Mouse (Mus musculus) CH12.LX (cell line): ENCODE results near the gene Kcnd3. TPM values are rescaled to one million over a fixed set of nuclear protein-coding genes. Genes with fewer than 3 reads are reported as not detected.

ENCODE experiments used
- DNase-seq: peaks from one replicate; pipeline ENCODE4 v3.0.0-alpha.2; 2013; ENCODE audit errors: extremely low read depth
- H3K27ac ChIP-seq: 2 replicates; pipeline ENCODE4 v1.5.1; 2012; ENCODE audit warnings: low read depth, mild to moderate bottlenecking, control low read depth, moderate library complexity; ENCODE audit not compliant: insufficient read depth
- H3K27me3 ChIP-seq: replicated peaks from 2 replicates; pipeline ENCODE3; 2012; ENCODE audit warnings: inconsistent platforms
- H3K36me3 ChIP-seq, 2 experiments: replicated peaks in 1 of 2; 2 replicates each; pipeline versions ENCODE3 to v1.6.1; 2012; ENCODE audit warnings: inconsistent platforms in 1 of 2, low read length in 1 of 2, mild to moderate bottlenecking in 1 of 2, mixed read lengths in 1 of 2, moderate library complexity in 1 of 2; ENCODE audit not compliant: control insufficient read depth in 1 of 2, insufficient read depth in 1 of 2
- H3K4me1 ChIP-seq, 2 experiments: 2 replicates each; pipeline ENCODE4 v1.6.1; 2012; ENCODE audit warnings: inconsistent platforms in 1 of 2, moderate library complexity in 1 of 2; ENCODE audit not compliant: insufficient read depth in 2 of 2, control insufficient read depth in 1 of 2
- H3K4me2 ChIP-seq: 2 replicates; pipeline ENCODE4 v1.6.1; 2012; ENCODE audit warnings: low read depth, mild to moderate bottlenecking, control low read depth; ENCODE audit not compliant: poor library complexity, insufficient read depth, severe bottlenecking
- H3K4me3 ChIP-seq, 3 experiments: fragments of 150-350 bp in 1 of 3; sonication (generic) in 1 of 3; replicated peaks in 1 of 3; 2 replicates each; pipeline versions ENCODE3 to v1.5.1; 2011 to 2012; ENCODE audit warnings: low read depth in 2 of 3, low read length in 2 of 3, mild to moderate bottlenecking in 2 of 3, moderate library complexity in 2 of 3, control low read depth in 1 of 3, improper control_type of control experiment in 1 of 3, inconsistent platforms in 1 of 3, mixed read lengths in 1 of 3; ENCODE audit not compliant: poor library complexity in 1 of 3
- H3K79me2 ChIP-seq: replicated peaks from 2 replicates; pipeline ENCODE4 v1.6.1; 2012; ENCODE audit warnings: mild to moderate bottlenecking, moderate library complexity; ENCODE audit not compliant: control insufficient read depth, poor library complexity, insufficient read depth, severe bottlenecking; ENCODE audit errors: extremely low read depth
- H3K9ac ChIP-seq: 2 replicates; pipeline ENCODE4 v1.6.1; 2012; ENCODE audit warnings: low read depth, mild to moderate bottlenecking, control low read depth, moderate library complexity; ENCODE audit not compliant: insufficient read depth
- H3K9me3 ChIP-seq: replicated peaks from 2 replicates; pipeline ENCODE3; 2012; ENCODE audit warnings: low read length, inconsistent platforms, mixed read lengths
- CHD1 ChIP-seq: IDR thresholded peaks from 2 replicates; pipeline ENCODE4 v1.6.1; 2012; ENCODE audit warnings: low read depth, low read length, improper control_type of control experiment, inconsistent platforms
- CHD2 ChIP-seq: IDR thresholded peaks from 2 replicates; pipeline ENCODE4 v1.6.1; 2011; ENCODE audit warnings: low read length, improper control_type of control experiment
- E2F4 ChIP-seq: IDR thresholded peaks from 2 replicates; pipeline ENCODE4 v1.6.1; 2011; ENCODE audit warnings: low read depth, low read length, improper control_type of control experiment; ENCODE audit not compliant: insufficient replicate concordance
- ELF1 ChIP-seq: IDR thresholded peaks from 2 replicates; pipeline ENCODE4 v1.6.1; 2014; ENCODE audit warnings: low read depth, mild to moderate bottlenecking, inconsistent platforms, low read length, improper control_type of control experiment
- EP300 ChIP-seq: IDR thresholded peaks from 2 replicates; pipeline ENCODE4 v1.6.1; 2011; ENCODE audit warnings: low read length, improper control_type of control experiment
- GABPA ChIP-seq: IDR thresholded peaks from 2 replicates; pipeline ENCODE4 v1.6.1; 2012; ENCODE audit warnings: low read depth, low read length, improper control_type of control experiment, inconsistent platforms; ENCODE audit not compliant: insufficient replicate concordance
- HCFC1 ChIP-seq: IDR thresholded peaks from 2 replicates; pipeline ENCODE4 v1.6.1; 2012; ENCODE audit warnings: low read depth, mild to moderate bottlenecking, inconsistent platforms, low read length, improper control_type of control experiment
- IRF4 ChIP-seq: IDR thresholded peaks from 2 replicates; pipeline ENCODE4 v1.6.1; 2014; ENCODE audit warnings: low read depth, mild to moderate bottlenecking, inconsistent platforms, low read length, improper control_type of control experiment
- MAFK ChIP-seq: IDR thresholded peaks from 2 replicates; pipeline ENCODE4 v1.6.1; 2011; ENCODE audit warnings: low read length, improper control_type of control experiment; ENCODE audit not compliant: insufficient replicate concordance
- MAZ ChIP-seq: IDR thresholded peaks from 2 replicates; pipeline ENCODE4 v1.6.1; 2012; ENCODE audit warnings: low read depth, mild to moderate bottlenecking, inconsistent platforms, low read length, improper control_type of control experiment, moderate library complexity
- MEF2A ChIP-seq: IDR thresholded peaks from 2 replicates; pipeline ENCODE4 v1.6.1; 2014; ENCODE audit warnings: low read depth, mild to moderate bottlenecking, inconsistent platforms, low read length, improper control_type of control experiment, borderline replicate concordance
- MXI1 ChIP-seq: IDR thresholded peaks from 2 replicates; pipeline ENCODE4 v1.6.1; 2011; ENCODE audit warnings: mild to moderate bottlenecking, low read depth, low read length, improper control_type of control experiment
- NELFE ChIP-seq: IDR thresholded peaks from 2 replicates; pipeline ENCODE4 v1.6.1; 2011; ENCODE audit warnings: low read depth, low read length, improper control_type of control experiment
- PAX5 ChIP-seq: IDR thresholded peaks from 2 replicates; pipeline ENCODE4 v1.6.1; 2012; ENCODE audit warnings: low read length, inconsistent platforms, mixed read lengths
- POLR2AphosphoS2 ChIP-seq: IDR thresholded peaks from 2 replicates; pipeline ENCODE4 v1.6.1; 2011; ENCODE audit warnings: low read depth, low read length, improper control_type of control experiment
- RAD21 ChIP-seq: IDR thresholded peaks from 2 replicates; pipeline ENCODE4 v1.6.1; 2011; ENCODE audit warnings: low read depth, mild to moderate bottlenecking, low read length, improper control_type of control experiment, moderate library complexity
- SMC3 ChIP-seq: IDR thresholded peaks from 2 replicates; pipeline ENCODE4 v1.6.1; 2011; ENCODE audit warnings: low read depth, low read length, improper control_type of control experiment
- TBP ChIP-seq: conservative IDR thresholded peaks from 2 replicates; pipeline ENCODE4 v1.6.1; 2011; ENCODE audit warnings: low read depth, low read length, improper control_type of control experiment
- TCF12 ChIP-seq: IDR thresholded peaks from 2 replicates; pipeline ENCODE4 v1.6.1; 2014; ENCODE audit warnings: low read depth, mild to moderate bottlenecking, inconsistent platforms, low read length, improper control_type of control experiment
- USF2 ChIP-seq: conservative IDR thresholded peaks from 2 replicates; pipeline ENCODE4 v1.6.1; 2011; ENCODE audit warnings: low read depth, low read length, improper control_type of control experiment
- ZC3H11A ChIP-seq: IDR thresholded peaks from 2 replicates; pipeline ENCODE4 v1.6.1; 2012; ENCODE audit warnings: low read depth, mild to moderate bottlenecking, inconsistent platforms, low read length, improper control_type of control experiment
- ZKSCAN1 ChIP-seq: IDR thresholded peaks from 2 replicates; pipeline ENCODE4 v1.6.1; 2012; ENCODE audit warnings: low read depth, inconsistent platforms, low read length, improper control_type of control experiment, borderline replicate concordance
- ZNF384 ChIP-seq: IDR thresholded peaks from 2 replicates; pipeline ENCODE4 v1.6.1; 2012; ENCODE audit warnings: low read depth, low read length, improper control_type of control experiment, inconsistent platforms
- dilution Hi-C: fragments of 300-500 bp; cut with MboI; formaldehyde crosslinking; loops from 2 replicates; pipeline ENCODE4 v1.14.3; 2020; ENCODE audit warnings: low sequenced_read_pairs; ENCODE audit not compliant: extremely low pct_unique_long_range_greater_than_20kb, extremely low pct_ligation_motif_present
- in situ Hi-C: fragments of 300-500 bp; cut with MboI; formaldehyde crosslinking; loops from 3 replicates; pipeline ENCODE4 v1.14.3; 2019; ENCODE audit warnings: low sequenced_read_pairs, low pct_ligation_motif_present, low pct_unique_long_range_greater_than_20kb, mixed read lengths
- polyA plus RNA-seq: library from polyadenylated mRNA; unstranded; fragments of >175 nt; gene quantifications from 2 replicates; pipeline ENCODE4 v1.2.1, GENCODE M21; 2012; ENCODE audit warnings: low read depth; ENCODE audit not compliant: insufficient read length
- total RNA-seq, 2 experiments: library from RNA; depleted of rRNA; stranded (reverse); fragments of 300-350 nt in 1 of 2; fragments of >200 nt in 1 of 2; gene quantifications; 2 replicates each; pipeline ENCODE4 v1.2.3; 2012 to 2014

The Kcnd3 gene
- total and polyA plus RNA-seq, 3 experiments = not detected

DNA sequence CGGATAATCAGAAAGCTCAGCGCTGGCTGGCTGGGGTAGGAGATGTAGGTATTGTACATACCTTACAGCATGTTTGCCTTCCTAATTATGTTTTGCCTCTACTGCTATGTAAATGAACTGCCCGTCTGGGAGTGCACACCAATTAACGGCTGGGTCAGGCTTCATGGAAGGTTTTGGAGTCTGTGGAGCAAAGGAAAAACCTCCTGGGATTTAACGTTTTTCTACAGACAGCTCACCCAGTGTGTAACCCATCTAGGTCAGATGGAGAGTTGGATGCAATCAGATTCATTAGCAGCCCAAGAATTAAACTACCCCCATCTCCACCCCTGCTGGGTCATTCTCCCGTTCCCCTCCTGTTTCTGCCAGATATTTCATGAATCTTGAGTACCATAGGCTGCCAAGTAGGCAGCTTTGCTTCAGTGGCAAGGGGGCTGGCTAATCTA is 117.2 kb downstream of the Kcnd3 start:
- dilution Hi-C loops = no loop called here
- Histone ChIP-seq H3K4me1 (no peaks in the 10 kb centered on the region), H3K4me3 (no peak overlapping the region), H3K27ac (no peak overlapping the region), H3K9ac (no peak overlapping the region), H3K4me2 (no peak overlapping the region), H3K27me3 (peaks cover 98% of the 10 kb centered on the region), H3K36me3 (no peaks in the 10 kb centered on the region), H3K9me3 (no peaks in the 10 kb centered on the region), H3K79me2 (no peaks in the 10 kb centered on the region)
- TF ChIP-seq GABPA = no peak
- no peak for TF ChIP-seq RAD21
- no peak for TF ChIP-seq MEF2A
- no peak for TF ChIP-seq IRF4
- no peak for TF ChIP-seq POLR2AphosphoS2
- no peak for TF ChIP-seq MXI1
- no peak for TF ChIP-seq ZNF384
- TF ChIP-seq CHD1 = no peak
- no peak for TF ChIP-seq PAX5
- TF ChIP-seq TCF12 = no peak
- TF ChIP-seq MAZ = no peak
- TF ChIP-seq NELFE = no peak
- no peak for TF ChIP-seq E2F4
- TF ChIP-seq ELF1 = no peak
- no peak for TF ChIP-seq MAFK
- TF ChIP-seq TBP = no peak
- in situ Hi-C loops = no loop called here
- DNase-seq = no peak

DNA sequence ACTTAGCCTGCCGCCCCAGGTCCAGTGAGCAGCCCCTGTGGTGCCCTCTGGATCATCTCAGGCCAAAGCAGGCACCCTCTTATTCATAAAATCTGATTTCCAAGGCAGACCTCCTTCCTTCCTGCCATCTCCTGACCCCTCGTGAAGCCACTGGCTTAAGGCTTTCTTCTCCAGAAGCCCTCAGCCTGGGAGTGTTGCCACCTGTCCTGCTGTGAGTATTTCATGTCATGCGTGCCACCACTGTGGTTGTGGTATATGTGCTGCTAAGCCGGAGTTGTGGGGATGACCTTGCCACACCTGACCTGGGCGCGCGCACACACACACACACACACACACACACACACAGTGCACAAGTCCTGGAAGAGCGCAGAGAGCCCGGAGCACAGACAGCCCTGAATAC is 117.8 kb downstream of the Kcnd3 start:
- no peak overlapping the region for H3K27ac ChIP-seq
- peaks cover 98% of the 10 kb centered on the region for H3K27me3 ChIP-seq
- no peak for TF ChIP-seq USF2
- no peak for TF ChIP-seq ZC3H11A
- TF ChIP-seq CHD2 = no peak
- no peak for TF ChIP-seq ZKSCAN1
- no peak for TF ChIP-seq TCF12
- no peak for TF ChIP-seq TBP
- no peak for TF ChIP-seq HCFC1
- TF ChIP-seq MAZ = no peak
- no peak for TF ChIP-seq EP300
- no peak for TF ChIP-seq MXI1
- no peak for TF ChIP-seq PAX5
- no peak for TF ChIP-seq SMC3
- dilution Hi-C loops = no loop called here
- H3K9ac ChIP-seq = no peak overlapping the region
- no peaks in the 10 kb centered on the region for H3K4me1 ChIP-seq
- H3K4me2 ChIP-seq = no peak overlapping the region
- H3K9me3 ChIP-seq = no peaks in the 10 kb centered on the region
- H3K4me3 ChIP-seq = no peak overlapping the region
- H3K79me2 ChIP-seq = no peaks in the 10 kb centered on the region
- H3K36me3 ChIP-seq = no peaks in the 10 kb centered on the region
- in situ Hi-C loops = no loop called here
- DNase-seq = no peak
